Mouse (Mus musculus) neural tube, embryonic 13.5 days (tissue): ENCODE data around the gene Nckap5. TPM values are rescaled to one million over a fixed set of nuclear protein-coding genes. Genes with fewer than 3 reads are reported as not detected.
A peak's percentile ranks its signal among the peaks of the same experiment; 100 is the strongest.
"Not testable (repeated sequence)": the region's sequence is repeated elsewhere in the genome, so short reads cannot be mapped to it uniquely, and the experiment has no call there.

Source experiments
- ATAC-seq: fragments of 200-750 bp; cut with Nextera tagmentation; 2 replicates; pipeline ENCODE4 v1.8.0; 2017; ENCODE audit warnings: low read depth, mild to moderate bottlenecking, moderate TSS enrichment, moderate library complexity
- H3K27ac ChIP-seq: fragments of 300-500 bp; sonication (generic); replicated peaks from 2 replicates; pipeline ENCODE4 v1.5.1; 2015; ENCODE audit warnings: moderate library complexity, mild to moderate bottlenecking, inconsistent platforms
- H3K27me3 ChIP-seq: fragments of 300-500 bp; sonication (generic); 2 replicates; pipeline ENCODE4 v1.6.1; 2015; ENCODE audit warnings: mild to moderate bottlenecking, inconsistent platforms
- H3K36me3 ChIP-seq: fragments of 300-500 bp; sonication (generic); 2 replicates; pipeline ENCODE4 v1.6.1; 2015; ENCODE audit warnings: mild to moderate bottlenecking, inconsistent platforms
- H3K4me1 ChIP-seq: fragments of 300-500 bp; sonication (generic); replicated peaks from 2 replicates; pipeline ENCODE4 v1.6.1; 2015; ENCODE audit warnings: inconsistent platforms
- H3K4me2 ChIP-seq: fragments of 300-500 bp; sonication (generic); 2 replicates; pipeline ENCODE4 v1.6.1; 2015; ENCODE audit warnings: inconsistent platforms, mild to moderate bottlenecking, moderate library complexity
- H3K4me3 ChIP-seq: fragments of 300-500 bp; sonication (generic); 2 replicates; pipeline ENCODE4 v1.5.1; 2015; ENCODE audit warnings: mild to moderate bottlenecking, inconsistent platforms
- H3K9ac ChIP-seq: fragments of 300-500 bp; sonication (generic); 2 replicates; pipeline ENCODE4 v1.6.1; 2015; ENCODE audit warnings: moderate library complexity, mild to moderate bottlenecking, inconsistent platforms
- H3K9me3 ChIP-seq: fragments of 300-500 bp; sonication (generic); 2 replicates; pipeline ENCODE4 v1.6.1; 2016; ENCODE audit warnings: inconsistent platforms
- WGBS: fragments of 180-500 bp; shearing (Covaris S2); methylation state at CpG from one replicate; pipeline ENCODE4 v1.1.7; 2015; 5-methylcytosine and 5-hydroxymethylcytosine counted together
- polyA plus RNA-seq: library from polyadenylated mRNA; unstranded; fragments of >200 nt; fragmentation: Nextera tagmentation; extraction: Ambion mirVana; gene quantifications from 2 replicates; pipeline ENCODE4 v1.2.1, GENCODE M21; 2015

Gene Nckap5
- polyA plus RNA-seq, 1 experiment from 2014 or later, result 18.3 TPM

DNA sequence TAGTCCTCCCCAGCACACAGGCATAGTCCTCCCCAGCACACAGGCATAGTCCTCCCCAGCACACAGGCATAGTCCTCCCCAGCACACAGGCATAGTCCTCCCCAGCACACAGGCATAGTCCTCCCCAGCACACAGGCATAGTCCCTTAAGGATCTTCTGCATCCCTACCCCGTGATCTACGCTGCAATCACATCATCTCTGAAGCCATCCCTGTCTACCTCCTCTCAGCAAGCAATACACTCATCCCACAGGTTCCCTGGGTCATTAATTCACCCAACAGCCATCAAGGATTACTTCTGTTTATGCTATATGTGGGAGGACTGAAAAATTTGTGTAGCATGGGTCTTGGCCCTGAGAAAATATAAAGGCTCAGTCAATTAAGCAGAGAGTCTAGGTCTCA is 738.6 kb downstream of the Nckap5 start:
- WGBS, result 91% methylated on average over 2 of the region's 2 CpGs
- H3K9ac ChIP-seq, H3K9me3 ChIP-seq, ATAC-seq, H3K27ac ChIP-seq, H3K4me2 ChIP-seq, H3K4me1 ChIP-seq, H3K4me3 ChIP-seq, H3K27me3 ChIP-seq: not testable (repeated sequence)
- 0 out of 2 replicates have a peak, but pooled peaks cover 10% of the 10 kb centered on the region for H3K36me3 ChIP-seq

DNA sequence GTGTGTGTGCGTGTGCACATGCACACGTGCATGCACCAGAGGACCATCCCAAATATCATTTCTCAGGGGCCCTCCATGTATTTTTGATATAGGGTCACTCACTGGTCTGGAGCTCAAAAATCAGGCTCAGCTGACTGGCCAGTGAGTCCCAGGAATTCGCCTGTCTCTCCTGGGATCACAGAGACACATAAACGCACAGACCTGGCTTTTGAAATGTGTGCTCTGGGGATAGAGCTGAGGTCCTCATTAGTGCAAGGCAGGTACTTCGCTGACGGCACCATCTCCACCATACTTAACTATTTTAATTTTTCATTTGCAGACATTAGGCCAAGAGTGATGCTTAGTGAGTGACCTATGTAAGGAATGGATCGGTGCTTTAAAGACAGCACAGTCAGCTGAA is 743.4 kb downstream of the Nckap5 start:
- ATAC-seq, result no peak
- Histone ChIP-seq H3K9me3 (no peaks in the 10 kb centered on the region), H3K9ac (no peak overlapping the region), H3K4me3 (no peak overlapping the region), H3K4me1 (peaks cover 19% of the 10 kb centered on the region), H3K27me3 (no peaks in the 10 kb centered on the region), H3K27ac (no peak overlapping the region), H3K36me3 (0 out of 2 replicates have a peak, but pooled peaks cover 10% of the 10 kb centered on the region), H3K4me2 (no peak overlapping the region)
- WGBS, result 89% methylated on average over 7 of the region's 7 CpGs

DNA sequence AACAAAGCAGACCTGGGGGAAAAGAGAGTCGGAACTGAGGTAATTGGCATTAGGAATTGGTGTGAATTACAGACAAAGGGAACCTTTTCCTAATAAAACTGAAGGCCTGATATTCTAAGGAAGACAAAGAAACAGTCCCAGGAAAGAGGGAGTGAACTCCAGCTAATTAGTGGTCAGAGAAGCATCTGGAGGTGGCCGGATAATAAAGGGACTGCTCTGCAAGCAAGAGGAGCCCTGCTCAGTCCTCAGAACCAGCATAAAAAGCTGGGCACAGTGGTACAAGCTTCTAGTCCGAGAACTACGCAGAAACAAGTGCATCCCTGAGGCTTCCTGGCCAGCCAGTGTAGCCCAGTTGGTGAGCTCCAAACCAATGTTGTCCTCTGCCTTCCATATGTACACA is 754.3 kb downstream of the Nckap5 start:
- no peak overlapping the region for H3K4me2 ChIP-seq
- no peaks in the 10 kb centered on the region for H3K27me3 ChIP-seq
- H3K27ac ChIP-seq, result no peak overlapping the region
- ATAC-seq, result no peak
- 18% methylated on average over 4 of the region's 4 CpGs for WGBS
- H3K9ac ChIP-seq, result no peak overlapping the region
- H3K9me3 ChIP-seq, result no peaks in the 10 kb centered on the region
- H3K36me3 ChIP-seq, result no peaks in the 10 kb centered on the region
- no peak overlapping the region for H3K4me3 ChIP-seq
- 0 out of 2 replicates have a peak, but pooled peaks cover 5% of the 10 kb centered on the region for H3K4me1 ChIP-seq

DNA sequence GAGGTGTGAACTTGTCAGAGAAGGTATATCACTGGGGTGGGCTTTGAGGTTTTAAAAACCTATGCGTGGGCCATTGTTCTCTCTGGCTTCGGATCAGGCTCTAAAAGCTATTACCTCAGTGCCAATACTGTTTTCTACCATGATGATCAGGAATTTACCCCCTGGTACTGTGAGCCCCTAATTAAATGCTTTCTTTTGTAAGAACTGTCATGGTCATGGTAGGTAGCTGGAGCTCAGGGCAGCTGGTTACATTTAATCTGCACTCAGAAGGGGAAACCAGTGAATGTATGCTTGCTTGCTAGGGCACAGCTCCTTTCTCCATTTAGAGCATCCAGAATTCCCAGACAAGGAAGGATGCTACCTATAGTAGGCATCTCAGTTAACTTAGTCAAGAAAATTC is 759.7 kb downstream of the Nckap5 start:
- no peaks in the 10 kb centered on the region for H3K9me3 ChIP-seq
- H3K9ac ChIP-seq, result no peak overlapping the region
- H3K36me3 ChIP-seq, result no peaks in the 10 kb centered on the region
- no peak overlapping the region for H3K4me3 ChIP-seq
- H3K4me2 ChIP-seq, result no peak overlapping the region
- 51% methylated on average over 2 of the region's 2 CpGs for WGBS
- no peaks in the 10 kb centered on the region for H3K4me1 ChIP-seq
- no peak for ATAC-seq
- H3K27me3 ChIP-seq, result no peaks in the 10 kb centered on the region
- no peak overlapping the region for H3K27ac ChIP-seq

DNA sequence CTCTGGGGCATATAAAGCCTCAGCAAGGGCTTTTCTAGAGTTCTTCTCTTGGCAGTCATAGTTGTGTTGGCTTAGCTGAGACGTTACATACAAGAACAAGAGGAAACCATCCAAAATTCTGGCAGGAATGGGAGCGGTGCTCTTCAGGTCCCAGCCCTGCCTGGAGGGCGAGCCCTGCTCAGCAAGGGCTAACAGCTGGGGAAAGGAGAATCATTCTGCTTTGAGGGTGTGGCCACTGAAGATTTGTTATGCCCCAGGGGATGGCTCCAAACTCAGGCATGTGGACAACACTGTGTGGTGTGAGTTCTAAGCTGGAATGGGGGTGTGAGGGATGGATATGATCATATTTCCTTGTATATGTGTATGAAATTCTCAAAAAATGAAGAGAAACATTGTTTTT is 779.1 kb downstream of the Nckap5 start:
- ATAC-seq, result no peak
- H3K4me3 ChIP-seq, result no peak overlapping the region
- 71% methylated on average over 3 of the region's 3 CpGs for WGBS
- no peak overlapping the region for H3K27ac ChIP-seq
- no peak overlapping the region for H3K4me2 ChIP-seq
- H3K4me1 ChIP-seq, result peaks cover 12% of the 10 kb centered on the region; the same call in 1 of the 2 replicates
- no peak overlapping the region for H3K9ac ChIP-seq
- no peaks in the 10 kb centered on the region for H3K9me3 ChIP-seq
- no peaks in the 10 kb centered on the region for H3K27me3 ChIP-seq
- H3K36me3 ChIP-seq, result no peaks in the 10 kb centered on the region

DNA sequence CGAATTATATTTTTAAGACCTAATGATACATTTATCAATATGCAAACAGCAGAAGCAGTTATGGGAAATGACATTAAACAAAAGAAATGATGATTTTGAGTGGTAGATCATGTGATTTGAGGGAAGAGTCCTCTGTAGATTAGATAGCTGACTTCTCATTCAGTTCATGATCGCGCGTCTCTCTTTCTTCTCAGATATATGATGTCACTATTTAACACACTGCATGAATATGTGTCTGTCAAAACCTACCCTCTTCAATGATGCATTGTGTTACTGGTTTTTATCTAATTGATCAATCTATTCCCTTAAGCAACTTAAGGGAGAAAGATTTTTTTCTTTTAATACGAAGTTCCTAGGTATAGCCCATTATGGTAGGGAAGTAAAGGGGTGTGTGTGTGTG is 787.7 kb downstream of the Nckap5 start:
- 93% methylated on average over 5 of the region's 5 CpGs for WGBS
- H3K36me3 ChIP-seq, result no peaks in the 10 kb centered on the region
- no peaks in the 10 kb centered on the region for H3K4me1 ChIP-seq
- H3K27me3 ChIP-seq, result no peaks in the 10 kb centered on the region
- H3K9me3 ChIP-seq, result no peaks in the 10 kb centered on the region
- no peak overlapping the region for H3K9ac ChIP-seq
- no peak overlapping the region for H3K4me3 ChIP-seq
- H3K4me2 ChIP-seq, result no peak overlapping the region
- no peak for ATAC-seq
- H3K27ac ChIP-seq, result no peak overlapping the region

DNA sequence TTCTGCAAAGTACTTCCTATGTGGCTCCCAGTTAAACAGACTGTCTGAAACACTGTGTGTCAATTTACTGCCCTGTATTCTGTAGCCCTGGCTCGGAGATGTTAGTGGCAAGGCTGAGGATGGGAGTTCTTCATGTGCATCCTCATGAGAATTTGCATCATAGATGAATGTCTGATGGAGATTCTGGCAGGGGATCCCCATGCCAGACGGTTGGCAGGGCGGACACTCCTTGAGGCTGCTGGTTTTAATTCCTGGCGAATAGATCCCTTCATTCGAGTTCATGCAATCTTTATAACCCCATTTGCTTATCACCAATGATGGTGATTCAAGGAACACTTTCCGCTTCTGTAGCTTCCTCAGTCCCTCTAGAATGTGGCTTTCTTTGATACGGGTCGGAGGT is 803.1 kb downstream of the Nckap5 start:
- no peaks in the 10 kb centered on the region for H3K9me3 ChIP-seq
- 94% methylated on average over 8 of the region's 8 CpGs for WGBS

DNA sequence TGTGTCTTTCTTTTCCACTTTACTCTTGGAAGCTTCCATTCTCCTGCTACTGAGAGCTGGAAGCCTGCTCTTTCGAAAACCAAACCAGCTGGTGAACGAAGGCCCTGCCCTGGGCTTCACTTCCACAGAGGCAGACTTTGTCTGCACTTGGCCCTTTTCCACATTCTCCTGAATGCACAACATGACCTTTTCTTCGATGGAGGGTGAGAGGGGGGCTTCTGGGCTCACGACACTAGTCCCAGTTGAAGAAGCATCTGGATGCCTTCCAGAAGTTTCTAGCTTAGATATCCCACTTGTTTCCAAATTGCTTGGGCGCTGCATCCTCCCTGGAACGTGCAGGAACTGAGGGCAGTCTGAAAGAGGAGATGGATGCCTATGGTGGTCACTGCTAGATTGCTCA is 806.1 kb downstream of the Nckap5 start:
- no peak overlapping the region for H3K4me3 ChIP-seq
- peak overlapping the region; percentile 52; the same call in 1 of the 2 replicates for H3K27ac ChIP-seq
- no peaks in the 10 kb centered on the region for H3K9me3 ChIP-seq
- WGBS, result 74% methylated on average over 6 of the region's 6 CpGs
- no peaks in the 10 kb centered on the region for H3K4me1 ChIP-seq
- peak; percentile 53 for ATAC-seq
- H3K36me3 ChIP-seq, result peaks cover 29% of the 10 kb centered on the region
- H3K4me2 ChIP-seq, result no peak overlapping the region
- no peaks in the 10 kb centered on the region for H3K27me3 ChIP-seq
- H3K9ac ChIP-seq, result no peak overlapping the region

More for the DNA sequence above, 803.1 kb downstream of the Nckap5 start:
- Histone ChIP-seq H3K4me1 (no peaks in the 10 kb centered on the region), H3K27me3 (no peaks in the 10 kb centered on the region), H3K4me2 (no peak overlapping the region), H3K9ac (no peak overlapping the region), H3K27ac (no peak overlapping the region), H3K4me3 (no peak overlapping the region), H3K36me3 (peaks cover 29% of the 10 kb centered on the region)
- ATAC-seq, result no peak

DNA sequence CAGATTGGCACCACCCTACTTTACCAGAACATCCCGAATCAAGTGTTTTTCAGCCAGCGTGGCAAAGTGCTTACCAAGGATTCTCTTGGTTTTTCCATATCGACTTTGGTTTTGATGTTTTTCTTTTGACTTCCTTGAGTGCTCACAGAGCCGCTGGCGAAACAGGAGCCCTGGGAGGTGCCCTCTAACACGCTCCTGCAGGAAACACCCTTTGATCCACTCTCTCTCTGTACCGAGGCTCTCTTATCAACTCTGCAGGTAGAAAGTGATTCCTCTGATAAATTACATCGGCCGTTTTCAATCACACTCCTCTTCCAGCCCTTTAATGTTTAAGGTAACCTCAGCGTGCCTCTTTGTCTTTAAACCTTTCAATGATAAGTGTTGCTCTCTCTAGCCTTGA is 807.6 kb downstream of the Nckap5 start:
- no peaks in the 10 kb centered on the region for H3K9me3 ChIP-seq
- H3K4me2 ChIP-seq, result no peak overlapping the region
- 67% methylated on average over 10 of the region's 10 CpGs for WGBS
- H3K27ac ChIP-seq, result no peak overlapping the region
- peaks cover 29% of the 10 kb centered on the region for H3K36me3 ChIP-seq
- no peak overlapping the region for H3K9ac ChIP-seq
- no peaks in the 10 kb centered on the region for H3K27me3 ChIP-seq
- no peak for ATAC-seq
- no peak overlapping the region for H3K4me3 ChIP-seq
- H3K4me1 ChIP-seq, result no peaks in the 10 kb centered on the region

DNA sequence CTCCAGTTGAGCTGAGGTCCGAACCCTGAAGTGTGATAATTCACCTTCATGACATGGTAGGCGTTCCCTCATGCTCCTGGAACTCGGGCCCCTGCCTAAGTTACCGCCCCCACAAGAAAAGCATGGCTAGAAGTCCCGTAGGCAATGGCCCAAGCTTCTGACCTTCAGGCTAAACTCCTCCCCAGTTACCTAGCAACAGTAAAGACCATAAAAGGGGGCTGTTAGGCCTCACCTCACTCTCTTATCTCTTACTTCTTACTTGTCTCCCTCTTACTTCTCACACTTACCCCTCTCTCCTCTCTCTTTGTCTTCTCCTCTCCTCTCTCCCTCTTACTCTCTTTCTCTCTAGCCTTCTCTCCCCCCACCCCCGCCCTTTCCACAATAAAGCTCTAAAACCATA is 811.9 kb downstream of the Nckap5 start:
- H3K4me3 ChIP-seq, H3K4me1 ChIP-seq, H3K9me3 ChIP-seq, H3K4me2 ChIP-seq, H3K9ac ChIP-seq, H3K27ac ChIP-seq, ATAC-seq, H3K27me3 ChIP-seq, H3K36me3 ChIP-seq: not testable (repeated sequence)
- 51% methylated on average over 6 of the region's 6 CpGs for WGBS

DNA sequence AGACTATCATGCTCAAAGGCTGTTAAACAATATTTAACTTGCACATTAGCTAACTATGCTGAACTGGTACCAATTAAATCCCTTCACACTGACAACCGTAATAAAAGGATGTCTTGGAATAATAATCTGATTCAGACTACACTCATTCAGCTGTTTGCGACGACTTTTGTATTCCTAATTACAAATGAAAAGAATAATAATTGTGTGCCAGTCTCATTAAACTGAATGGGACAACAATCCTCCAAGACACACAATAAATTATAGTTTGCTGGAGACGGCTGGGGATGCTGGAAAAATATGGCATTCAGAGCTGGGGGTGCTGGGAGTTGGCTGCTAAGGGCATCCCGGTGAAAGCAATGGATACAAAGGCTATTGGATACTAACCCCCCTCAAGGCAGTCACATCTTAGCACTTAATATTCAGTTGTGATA is 818.9 kb downstream of the Nckap5 start:
- Histone ChIP-seq H3K4me1 (no peaks in the 10 kb centered on the region), H3K27me3 (no peaks in the 10 kb centered on the region), H3K36me3 (no peaks in the 10 kb centered on the region), H3K4me2 (no peak overlapping the region), H3K4me3 (no peak overlapping the region), H3K9ac (no peak overlapping the region), H3K27ac (no peak overlapping the region), H3K9me3 (no peaks in the 10 kb centered on the region)
- no peak for ATAC-seq
- 41% methylated on average over 5 of the region's 5 CpGs for WGBS

DNA sequence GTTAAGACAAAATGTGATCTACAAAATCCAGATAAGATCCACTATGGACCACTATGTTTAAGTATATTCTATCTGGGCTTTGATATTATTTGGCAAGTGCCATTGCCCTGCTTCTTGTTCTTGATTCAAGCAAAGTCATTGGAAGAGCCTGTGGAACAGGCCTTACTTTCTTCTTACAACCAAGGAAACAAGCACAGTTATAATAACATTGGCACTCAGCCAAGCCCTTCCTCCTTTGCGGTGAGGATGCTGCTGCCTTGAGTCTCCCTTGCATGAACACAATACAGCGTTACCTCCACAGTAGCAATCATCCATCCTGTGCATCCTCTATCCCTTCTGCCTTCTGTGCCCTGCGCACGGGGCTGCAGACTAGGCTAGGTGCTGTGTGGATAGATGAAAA is 823.0 kb downstream of the Nckap5 start:
- H3K4me3 ChIP-seq, result no peak overlapping the region
- no peak overlapping the region for H3K27ac ChIP-seq
- H3K9me3 ChIP-seq, result no peaks in the 10 kb centered on the region
- no peak for ATAC-seq
- H3K9ac ChIP-seq, result no peak overlapping the region
- no peaks in the 10 kb centered on the region for H3K27me3 ChIP-seq
- 73% methylated on average over 4 of the region's 4 CpGs for WGBS
- H3K36me3 ChIP-seq, result no peaks in the 10 kb centered on the region
- H3K4me1 ChIP-seq, result no peaks in the 10 kb centered on the region
- no peak overlapping the region for H3K4me2 ChIP-seq

DNA sequence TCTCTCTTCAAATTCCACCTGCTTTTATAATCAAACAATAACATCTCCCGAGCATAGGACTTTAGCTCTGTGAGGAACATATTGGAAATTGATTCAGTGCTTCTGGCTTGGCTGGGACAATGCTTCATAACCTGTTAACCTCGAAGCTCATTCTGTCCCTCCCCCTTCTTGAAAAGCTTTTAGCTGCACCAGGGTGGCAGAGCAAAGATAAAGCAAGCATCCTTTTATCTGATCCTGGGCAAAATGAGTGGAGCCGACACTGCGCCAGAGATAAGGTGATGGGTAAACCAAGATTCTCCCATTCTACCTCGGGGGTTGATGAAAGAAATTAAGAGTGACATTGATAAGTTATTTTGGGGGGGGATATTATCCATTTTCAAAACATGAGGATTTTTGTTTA is 824.9 kb downstream of the Nckap5 start:
- H3K9ac ChIP-seq, result no peak overlapping the region
- H3K4me2 ChIP-seq, result no peak overlapping the region
- H3K27me3 ChIP-seq, result no peaks in the 10 kb centered on the region
- WGBS, result 78% methylated on average over 5 of the region's 5 CpGs
- ATAC-seq, result no peak
- H3K4me1 ChIP-seq, result no peaks in the 10 kb centered on the region
- no peak overlapping the region for H3K4me3 ChIP-seq
- H3K27ac ChIP-seq, result no peak overlapping the region
- no peaks in the 10 kb centered on the region for H3K36me3 ChIP-seq
- H3K9me3 ChIP-seq, result no peaks in the 10 kb centered on the region
